In the genomic region with DNA sequence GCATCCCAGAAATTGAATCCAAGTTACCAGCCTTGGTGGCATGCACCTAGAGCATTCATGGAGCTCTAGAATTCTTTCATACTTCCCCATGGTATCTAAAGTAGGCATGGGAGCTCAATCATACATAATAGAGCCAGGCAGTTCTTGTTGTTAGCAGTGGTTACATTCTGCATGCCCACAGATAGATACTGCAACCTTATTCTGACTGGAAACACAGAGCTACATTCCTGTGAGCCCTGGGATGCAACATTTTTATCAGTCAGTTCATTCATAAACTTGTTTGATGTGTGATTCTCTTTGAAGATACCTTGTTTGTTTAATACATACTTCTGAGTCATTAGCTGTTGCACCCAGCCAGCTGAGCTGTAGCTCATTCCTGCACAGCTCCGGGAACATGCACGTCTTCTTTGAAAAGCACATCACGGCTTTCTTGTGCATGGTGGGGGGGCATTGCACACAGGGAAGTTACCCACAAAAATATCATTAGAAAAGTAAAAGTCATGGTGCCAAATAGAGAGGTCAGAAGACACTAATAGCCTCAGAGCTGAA, we compare ENCODE assay signal across 25 mouse cellular contexts.
"Had no signal": no experiment of that assay in that cellular context is flagged by ENCODE, and none has a peak within 500 bp of the region (broad histone marks: within the 10 kb centered on the region; RNA-seq: fewer than 3 reads in every experiment).

No protein-coding gene starts in this region.

- H3K4me1 ChIP-seq: kidney, embryonic 15.5 days; limb, embryonic 12.5 days; limb, embryonic 15.5 days; midbrain, embryonic 10.5 days; neural tube, embryonic 12.5 days; neural tube, embryonic 15.5 days; stomach, embryonic 15.5 days had no signal

- H3K4me2 ChIP-seq: kidney, embryonic 15.5 days; limb, embryonic 12.5 days; limb, embryonic 15.5 days; liver, embryonic 11.5 days; neural tube, embryonic 12.5 days; neural tube, embryonic 15.5 days; stomach, embryonic 15.5 days had no signal

- H3K27me3 ChIP-seq: kidney, embryonic 15.5 days; limb, embryonic 12.5 days; limb, embryonic 15.5 days; neural tube, embryonic 12.5 days; neural tube, embryonic 15.5 days; stomach, embryonic 15.5 days had no signal

- H3K27ac ChIP-seq: kidney, embryonic 15.5 days; limb, embryonic 12.5 days; limb, embryonic 15.5 days; liver, embryonic 14.5 days; midbrain, embryonic 10.5 days; neural tube, embryonic 12.5 days; neural tube, embryonic 15.5 days; stomach, embryonic 15.5 days had no signal

- H3K4me3 ChIP-seq: kidney, embryonic 15.5 days; limb, embryonic 12.5 days; limb, embryonic 15.5 days; megakaryocyte, embryonic 14.5 days; midbrain, embryonic 10.5 days; neural tube, embryonic 12.5 days; neural tube, embryonic 15.5 days; stomach, embryonic 15.5 days had no signal

- H3K9me3 ChIP-seq: kidney, embryonic 15.5 days; limb, embryonic 12.5 days; limb, embryonic 15.5 days; midbrain, embryonic 10.5 days; neural tube, embryonic 15.5 days; stomach, embryonic 15.5 days had no signal

- ATAC-seq: liver, postnatal 0 days had no signal

- H3K9ac ChIP-seq: kidney, embryonic 15.5 days; limb, embryonic 12.5 days; limb, embryonic 15.5 days; liver, embryonic 14.5 days; liver, postnatal 0 days; neural tube, embryonic 12.5 days; neural tube, embryonic 15.5 days; stomach, embryonic 15.5 days had no signal

- H3K36me3 ChIP-seq: kidney, embryonic 15.5 days; limb, embryonic 12.5 days; limb, embryonic 15.5 days; midbrain, embryonic 10.5 days; neural tube, embryonic 12.5 days; neural tube, embryonic 15.5 days; stomach, embryonic 15.5 days had no signal

- DNase-seq: kidney, adult 11 months; kidney, adult 8-10 months; kidney, postnatal 10 days; kidney, postnatal 36 days; left cerebral cortex, postnatal 4 days; liver, postnatal 0 days; lung, postnatal 10 days; lung, postnatal 36 days; midbrain, embryonic 14.5 days; retina, postnatal 1 day; right cerebral cortex, postnatal 25 days; spleen, adult 18-20 months; thymus, adult 2 months; thymus, postnatal 14 days; thymus, postnatal 4 days had no signal
